Mouse (Mus musculus): ENCODE data around the gene Tmem106c. TPM values are rescaled to one million over a fixed set of nuclear protein-coding genes. Genes with fewer than 3 reads are reported as not detected.
A peak's percentile ranks its signal among the peaks of the same experiment; 100 is the strongest.

Tmem106c gene
- polyA plus RNA-seq, 1 experiment from 2014 or later = 37.9 TPM

DNA sequence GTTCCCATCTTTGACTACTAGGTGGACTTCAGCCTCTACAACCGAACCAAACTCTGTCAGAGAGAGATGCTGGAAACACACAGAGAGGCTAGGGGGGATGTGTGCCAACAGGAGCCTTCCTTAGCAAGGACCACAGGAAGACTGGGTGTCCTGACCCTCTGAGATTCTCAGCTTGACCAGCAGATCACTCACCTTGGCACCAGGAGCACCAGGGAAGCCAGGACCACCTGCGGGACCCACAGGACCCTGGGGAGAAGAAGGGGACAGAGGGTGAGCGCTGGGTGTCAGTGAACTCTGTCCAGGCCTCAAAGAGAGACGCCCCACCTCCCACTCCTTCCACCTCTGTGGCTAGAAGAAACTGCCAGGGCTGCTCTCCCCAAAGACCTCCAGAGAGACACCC lies 26.7 kb downstream of the Tmem106c start:
- Histone ChIP-seq H3K36me3 (peaks cover 87% of the 10 kb centered on the region), H3K4me2 (replicated peaks) (no peak overlapping the region)
- WGBS = 25% methylated on average over 4 of the region's 4 CpGs

DNA sequence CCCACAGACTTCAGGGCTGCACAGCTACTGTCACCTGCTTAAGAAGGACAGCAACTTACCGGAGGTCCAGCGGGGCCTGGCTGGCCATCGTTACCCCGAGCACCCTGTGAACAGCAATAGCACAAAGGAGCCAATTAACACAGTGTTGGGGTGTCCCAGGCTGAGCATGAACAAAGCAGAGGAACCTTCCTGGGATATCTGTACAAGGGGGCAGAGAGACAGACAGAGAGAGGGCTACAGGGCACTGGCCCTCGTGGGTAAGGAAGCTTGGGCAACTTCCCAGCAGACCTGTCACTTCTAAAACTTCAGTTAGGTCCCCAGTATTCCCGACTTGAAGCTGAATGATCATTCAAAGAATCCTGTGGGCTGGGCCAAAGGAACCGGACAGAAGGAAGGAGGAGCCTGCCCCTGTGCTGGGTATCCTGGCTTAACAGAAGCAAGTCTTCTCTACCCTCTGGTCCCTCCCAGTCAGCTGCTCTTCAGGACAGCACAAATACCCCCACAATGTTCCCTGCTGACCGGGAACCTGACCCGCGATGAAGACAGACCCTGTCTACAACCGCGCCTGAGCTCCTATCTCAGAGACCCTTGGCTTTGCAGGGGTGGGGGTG lies 27.4 kb downstream of the Tmem106c start:
- Histone ChIP-seq H3K4me2 (replicated peaks) (no peak overlapping the region), H3K4me3 (no peak overlapping the region), H3K27me3 (no peaks in the 10 kb centered on the region), H3K36me3 (peaks cover 87% of the 10 kb centered on the region), H3K4me1 (peaks cover 48% of the 10 kb centered on the region), H3K9ac (no peak overlapping the region), H3K9me3 (no peaks in the 10 kb centered on the region), H3K27ac (peak overlapping the region; percentile 91)
- ATAC-seq (ENCODE audit: low FRiP score, low read depth) = no peak
- WGBS = 27% methylated on average over 12 of the region's 12 CpGs

More for the DNA sequence above, 26.7 kb downstream of the Tmem106c start:
- Histone ChIP-seq H3K9ac (0 out of 2 replicates have a peak overlapping the region, but pooled peaks have one; percentile 1), H3K4me3 (no peak overlapping the region), H3K27ac (peak overlapping the region; percentile 91; the same call in 1 of the 2 replicates), H3K9me3 (no peaks in the 10 kb centered on the region), H3K27me3 (no peaks in the 10 kb centered on the region), H3K4me1 (peaks cover 48% of the 10 kb centered on the region)
- no peak for ATAC-seq (ENCODE audit: low FRiP score, low read depth)

DNA sequence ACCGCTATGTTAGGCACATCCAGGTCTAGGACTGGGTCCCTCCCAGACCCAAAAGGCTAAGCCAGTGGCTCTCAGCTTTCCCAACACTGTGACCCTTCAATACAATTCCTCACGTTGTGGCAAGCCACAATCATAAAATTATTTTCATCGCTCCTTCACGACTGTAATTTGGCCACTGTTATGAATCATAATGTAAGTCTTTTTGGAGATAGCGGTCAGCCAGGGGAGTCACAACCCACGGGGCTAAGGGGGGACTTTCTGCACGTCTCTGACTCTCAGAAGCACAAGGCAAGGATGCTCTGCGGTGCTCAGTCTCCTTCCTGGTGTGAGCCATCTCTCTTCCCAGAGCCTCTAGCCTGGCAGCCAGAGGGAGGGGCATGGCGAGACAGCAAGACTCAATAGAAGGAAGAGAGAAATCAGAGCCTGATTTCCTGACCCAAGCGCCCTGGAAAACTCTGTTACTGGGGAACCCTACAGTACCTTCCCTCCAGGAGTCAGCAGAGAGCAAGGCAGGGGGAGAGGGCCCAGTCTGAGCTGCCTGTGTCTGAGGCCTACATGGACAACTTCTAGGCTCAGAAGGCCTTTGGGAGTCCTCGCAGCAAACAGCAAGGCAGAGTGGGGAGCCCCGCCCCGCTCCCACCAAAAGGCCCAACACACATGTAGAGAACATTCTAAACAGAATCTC lies 28.2 kb downstream of the Tmem106c start:
- Histone ChIP-seq H3K9ac (peak overlapping the region; percentile 50; the same call in 1 of the 2 replicates), H3K9me3 (no peaks in the 10 kb centered on the region), H3K27me3 (no peaks in the 10 kb centered on the region), H3K36me3 (peaks cover 87% of the 10 kb centered on the region), H3K27ac (peak overlapping the region; percentile 91), H3K4me1 (peaks cover 48% of the 10 kb centered on the region), H3K4me2 (replicated peaks) (peak overlapping the region; percentile 59), H3K4me3 (no peak overlapping the region)
- ATAC-seq (ENCODE audit: low FRiP score, low read depth) = no peak
- 50% methylated on average over 13 of the region's 13 CpGs for WGBS

DNA sequence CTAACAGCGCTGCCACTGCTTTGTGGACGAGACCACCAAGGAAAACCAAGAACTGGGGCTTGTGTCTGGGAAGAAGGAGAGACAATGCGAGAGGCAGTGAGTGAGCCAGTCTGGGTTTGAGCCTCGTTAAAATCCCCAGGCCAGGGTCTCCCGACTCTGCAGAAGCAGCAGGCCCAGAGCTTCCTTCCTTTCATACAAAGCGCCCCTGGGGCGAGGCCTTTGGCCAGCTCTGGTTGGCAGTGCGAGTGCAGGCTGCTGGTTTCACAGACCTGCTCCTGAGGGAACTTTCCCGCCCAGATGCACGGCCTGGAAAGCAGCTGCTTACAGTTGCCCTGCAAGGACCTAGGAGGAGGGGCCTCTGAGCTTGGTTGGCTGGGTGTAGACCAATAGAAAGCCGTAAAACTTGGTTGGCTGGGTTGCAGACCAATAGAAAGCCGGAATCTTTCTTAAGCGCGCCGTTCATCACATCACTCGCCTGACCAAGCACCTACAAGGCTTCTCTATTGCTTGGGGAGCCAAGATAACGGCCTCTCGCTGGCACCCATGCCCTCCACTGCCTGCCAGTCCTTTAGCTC lies 28.8 kb downstream of the Tmem106c start:
- H3K4me1 ChIP-seq = peaks cover 48% of the 10 kb centered on the region
- H3K27ac ChIP-seq = peak overlapping the region; percentile 91
- peaks cover 87% of the 10 kb centered on the region for H3K36me3 ChIP-seq
- peak overlapping the region; percentile 59 for H3K4me2 ChIP-seq (replicated peaks)
- H3K27me3 ChIP-seq = no peaks in the 10 kb centered on the region
- WGBS = 5% methylated on average over 18 of the region's 18 CpGs
- H3K9me3 ChIP-seq = no peaks in the 10 kb centered on the region
- ATAC-seq (ENCODE audit: low FRiP score, low read depth) = peak; percentile 93
- peak overlapping the region; percentile 33 for H3K4me3 ChIP-seq
- H3K9ac ChIP-seq = peak overlapping the region; percentile 50

DNA sequence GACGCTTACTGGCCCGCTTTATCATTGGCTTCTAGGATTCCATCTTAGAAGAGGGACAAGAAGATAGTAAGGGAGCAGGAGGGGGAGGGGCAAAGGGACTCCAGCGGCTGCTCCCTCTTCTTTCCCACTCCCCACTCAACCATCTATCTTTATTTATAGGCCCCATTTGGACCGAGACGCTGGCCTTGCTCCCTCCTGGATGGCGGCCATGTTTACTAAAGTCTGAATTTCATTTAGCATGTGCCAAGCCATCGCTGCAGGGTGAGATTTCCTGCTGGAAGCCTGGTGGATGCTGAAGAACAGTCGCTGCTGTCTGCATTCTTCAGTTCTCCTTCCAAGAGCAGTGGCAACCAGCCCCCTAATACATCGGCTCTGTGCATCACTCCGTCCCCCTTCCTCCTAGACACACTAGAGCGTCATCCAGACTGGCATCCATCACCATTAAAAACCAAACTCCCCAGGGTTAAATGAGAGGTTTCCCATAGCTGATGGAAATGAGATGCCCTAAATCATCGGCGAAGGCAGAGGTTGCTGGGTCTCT lies 32.8 kb downstream of the Tmem106c start:
- peaks cover 37% of the 10 kb centered on the region for H3K27me3 ChIP-seq
- no peak overlapping the region for H3K4me3 ChIP-seq
- ATAC-seq (ENCODE audit: low FRiP score, low read depth) = no peak
- H3K9me3 ChIP-seq = no peaks in the 10 kb centered on the region
- WGBS = 67% methylated on average over 13 of the region's 13 CpGs
- H3K27ac ChIP-seq = peak overlapping the region; percentile 35; the same call in 1 of the 2 replicates
- H3K9ac ChIP-seq = no peak overlapping the region
- H3K36me3 ChIP-seq = peaks cover 76% of the 10 kb centered on the region
- H3K4me1 ChIP-seq = peaks cover 54% of the 10 kb centered on the region
- no peak overlapping the region for H3K4me2 ChIP-seq (replicated peaks)

GRCm38 (mm10) chr15:97999546-97999945 lies 35.5 kb downstream of the Tmem106c start:
- Histone ChIP-seq H3K9me3 (no peaks in the 10 kb centered on the region), H3K4me1 (peaks cover 46% of the 10 kb centered on the region), H3K9ac (peak overlapping the region; percentile 93), H3K4me2 (replicated peaks) (peak overlapping the region; percentile 86), H3K4me3 (peak overlapping the region; percentile 67), H3K27ac (peak overlapping the region; percentile 33; the same call in 1 of the 2 replicates), H3K27me3 (peaks cover 42% of the 10 kb centered on the region), H3K36me3 (peaks cover 56% of the 10 kb centered on the region)
- no peak for ATAC-seq (ENCODE audit: low FRiP score, low read depth)
- 34% methylated on average over 13 of the region's 13 CpGs for WGBS

DNA sequence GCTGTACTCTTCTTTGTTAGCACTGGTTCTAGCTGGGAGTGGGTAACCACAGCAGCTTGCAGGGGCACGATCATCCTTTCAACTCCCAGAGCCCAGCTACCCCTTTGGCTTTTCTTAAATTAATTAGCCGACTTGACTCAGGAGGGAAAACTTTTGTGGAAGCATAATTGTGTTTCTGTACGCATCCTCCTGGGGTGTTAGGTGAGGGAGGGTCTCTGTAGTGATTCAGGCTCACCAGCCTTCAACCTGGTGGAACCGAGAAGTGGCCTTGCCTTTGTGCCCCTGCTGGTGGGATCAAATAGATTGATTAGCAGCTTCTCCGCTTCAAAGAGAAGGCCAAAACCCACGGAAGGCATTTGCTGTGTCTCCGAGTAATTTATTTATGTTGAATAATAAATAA lies 36.0 kb downstream of the Tmem106c start:
- ATAC-seq (ENCODE audit: low FRiP score, low read depth) = no peak
- no peaks in the 10 kb centered on the region for H3K9me3 ChIP-seq
- peaks cover 52% of the 10 kb centered on the region for H3K36me3 ChIP-seq
- H3K4me2 ChIP-seq (replicated peaks) = peak overlapping the region; percentile 86
- peaks cover 42% of the 10 kb centered on the region for H3K27me3 ChIP-seq
- peak overlapping the region; percentile 67 for H3K4me3 ChIP-seq
- peak overlapping the region; percentile 33; the same call in 1 of the 2 replicates for H3K27ac ChIP-seq
- H3K4me1 ChIP-seq = peaks cover 51% of the 10 kb centered on the region
- peak overlapping the region; percentile 93 for H3K9ac ChIP-seq
- whole genome bisulfite sequencing = 22% methylated on average over 7 of the region's 7 CpGs

GRCm38 (mm10) chr15:98001321-98002112 lies 37.5 kb downstream of the Tmem106c start:
- Histone ChIP-seq H3K9ac (peak overlapping the region; percentile 93), H3K4me3 (peak overlapping the region; percentile 67), H3K4me1 (peaks cover 62% of the 10 kb centered on the region), H3K27ac (peak overlapping the region; percentile 97), H3K36me3 (peaks cover 36% of the 10 kb centered on the region), H3K27me3 (peaks cover 52% of the 10 kb centered on the region), H3K4me2 (replicated peaks) (peak overlapping the region; percentile 86), H3K9me3 (no peaks in the 10 kb centered on the region)
- WGBS = 1% methylated on average over 37 of the region's 37 CpGs
- no peak; the same call in 1 of the 2 replicates for ATAC-seq (ENCODE audit: low FRiP score, low read depth)

GRCm38 (mm10) chr15:98002113-98002990 lies 38.4 kb downstream of the Tmem106c start:
- peak overlapping the region; percentile 67 for H3K4me3 ChIP-seq
- no peaks in the 10 kb centered on the region for H3K9me3 ChIP-seq
- ATAC-seq (ENCODE audit: low FRiP score, low read depth) = peak; percentile 58
- under 1% methylated on average over 42 of the region's 42 CpGs for WGBS
- peak overlapping the region; percentile 97 for H3K27ac ChIP-seq
- peaks cover 28% of the 10 kb centered on the region for H3K36me3 ChIP-seq
- peak overlapping the region; percentile 93 for H3K9ac ChIP-seq
- H3K27me3 ChIP-seq = peaks cover 57% of the 10 kb centered on the region
- peaks cover 62% of the 10 kb centered on the region for H3K4me1 ChIP-seq
- peak overlapping the region; percentile 86 for H3K4me2 ChIP-seq (replicated peaks)

GRCm38 (mm10) chr15:98002991-98003821 lies 39.2 kb downstream of the Tmem106c start:
- Histone ChIP-seq H3K4me2 (replicated peaks) (peak overlapping the region; percentile 86), H3K9ac (peak overlapping the region; percentile 93), H3K36me3 (peaks cover 20% of the 10 kb centered on the region), H3K4me3 (peak overlapping the region; percentile 67), H3K27ac (peak overlapping the region; percentile 97), H3K9me3 (no peaks in the 10 kb centered on the region), H3K4me1 (peaks cover 59% of the 10 kb centered on the region), H3K27me3 (peaks cover 55% of the 10 kb centered on the region)
- ATAC-seq (ENCODE audit: low FRiP score, low read depth) = no peak
- under 1% methylated on average over 42 of the region's 42 CpGs for WGBS
